Mouse (Mus musculus) lung, adult 2 months (tissue): ENCODE measurements around the gene Kcnq2.

Source experiments
- CTCF ChIP-seq: fragments of 200-500 bp; IDR thresholded peaks from 2 replicates; pipeline ENCODE4 v1.5.1; 2011; ENCODE audit warnings: mild to moderate bottlenecking, low read length, control low read depth; ENCODE audit not compliant: insufficient read depth
- POLR2A ChIP-seq: fragments of 200-500 bp; IDR thresholded peaks from 2 replicates; pipeline ENCODE4 v1.6.1; 2011; ENCODE audit warnings: low read depth, mild to moderate bottlenecking, control low read depth, low read length, borderline replicate concordance; ENCODE audit errors: extremely low read depth

GRCm38 (mm10) chr2:181120922-181121449 lies 14.1 kb downstream of the Kcnq2 start:
- TF ChIP-seq POLR2A (no peak), CTCF (no peak)
